Mouse (Mus musculus) liver, postnatal 0 days (tissue): ENCODE measurements around the gene Tceanc.

Source experiments
- CTCF ChIP-seq: sonication (generic); IDR thresholded peaks from 2 replicates; pipeline ENCODE4 v1.5.1; 2016; ENCODE audit warnings: antibody characterized with exemption, low read depth
- EP300 ChIP-seq: IDR thresholded peaks from 2 replicates; pipeline ENCODE4 v1.6.1; 2016; ENCODE audit warnings: antibody characterized with exemption, low read depth, mild to moderate bottlenecking

DNA sequence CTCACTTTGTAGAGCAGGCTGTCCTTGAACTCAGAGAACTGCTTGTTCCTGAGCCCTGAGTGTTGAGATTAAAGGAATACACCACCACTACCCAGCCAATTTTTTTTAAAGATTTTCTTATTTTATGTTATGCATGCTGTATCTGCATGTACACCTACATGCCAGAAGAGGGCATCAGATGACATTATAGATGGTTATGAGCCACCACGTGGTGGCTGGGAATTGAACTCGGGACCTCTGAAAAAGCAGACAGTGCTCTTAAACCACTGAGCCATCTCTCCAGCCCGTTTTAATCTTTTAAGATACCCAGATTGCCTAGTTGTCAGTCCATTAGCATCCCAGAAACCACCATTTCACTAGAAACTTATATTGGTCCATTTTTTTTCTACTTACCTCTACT is 64.0 kb downstream of the Tceanc start:
- peak; percentile 23; the same call in 1 of the 2 replicates for TF ChIP-seq CTCF
- TF ChIP-seq EP300, result no peak
